Comparison of ENCODE assay signal across 8 mouse cellular contexts in the genomic region with DNA sequence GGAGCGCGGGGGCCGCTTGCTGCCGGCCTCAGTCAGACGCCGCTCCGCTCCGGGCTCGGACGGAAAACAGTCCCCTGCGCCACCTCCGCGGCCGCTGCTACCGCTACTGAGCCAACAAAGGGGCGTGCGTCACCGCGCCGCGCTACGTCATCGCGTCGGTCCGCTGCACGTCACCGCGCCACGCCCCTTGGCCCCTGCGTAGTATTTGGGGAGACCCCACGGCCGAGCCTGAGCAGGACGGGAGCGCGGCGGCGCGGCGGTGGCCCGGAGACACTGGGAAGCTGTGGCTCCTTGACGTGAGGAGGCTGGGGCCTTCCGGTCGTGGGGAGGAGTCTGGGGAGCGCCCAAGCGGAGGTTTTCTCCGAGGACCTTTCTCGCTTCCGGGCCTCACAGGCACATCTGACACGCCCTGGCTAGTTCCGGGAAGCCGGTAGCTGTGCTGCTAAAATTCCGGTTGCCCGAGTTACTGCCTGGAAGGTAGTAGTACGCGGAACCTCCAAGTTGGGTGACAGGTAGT. TPM values are rescaled to one million over a fixed set of nuclear protein-coding genes. Genes with fewer than 3 reads are reported as not detected.
DNase-seq lines count a peak whose midpoint lies in the region; ATAC-seq and TF ChIP-seq lines count a peak whose summit lies in the region.

A gene (minus strand): TSS at position 70 of the 517 bp plus-strand sequence.

- peak within 1 kb of the TSS; percentile 91 for H3K27ac ChIP-seq in cortical plate, adult 2 months (ENCODE audit: insufficient read depth, low read length)

- peak within 1 kb of the TSS; percentile 73 for H3K4me3 ChIP-seq in cortical plate, adult 2 months (ENCODE audit: insufficient read depth, low read length)
- H3K4me3 ChIP-seq in megakaryocyte, embryonic 14.5 days (replicated peaks) = peak within 1 kb of the TSS; percentile 100

- no peaks in the 10 kb centered on the region for H3K36me3 ChIP-seq in megakaryocyte, embryonic 14.5 days (replicated peaks; ENCODE audit: low read length)

- peak; percentile 93 for ATAC-seq in activated CD4-positive, CD25-positive, alpha-beta regulatory T cell, adult 4 months

- H3K9me3 ChIP-seq in megakaryocyte, embryonic 14.5 days = no peaks in the 10 kb centered on the region

- DNase-seq in gastrocnemius, adult 8-10 months (ENCODE audit: low spot score in 2 of 2) = peak; percentile 98
- DNase-seq in hindlimb bud, embryonic 11.5 days (ENCODE audit: extremely low spot score, low read depth, low spot score) = peak; percentile 81
- DNase-seq in left cerebral cortex, adult 8-10 months (ENCODE audit: low spot score in 2 of 2) = peak; percentile 97 to 99
- peak; percentile 99 for DNase-seq in right cerebral cortex, postnatal 10 days (ENCODE audit: low spot score in 2 of 2)
- DNase-seq in urinary bladder, postnatal 25 days (ENCODE audit: low spot score) = peak; percentile 99

- no peaks in the 10 kb centered on the region; the same call in 1 of the 2 replicates for H3K4me1 ChIP-seq in cortical plate, adult 2 months (ENCODE audit: control insufficient read depth, insufficient read depth, low read length)
- peaks cover 42% of the 10 kb centered on the region for H3K4me1 ChIP-seq in megakaryocyte, embryonic 14.5 days

- peak; percentile 94 for TF ChIP-seq POLR2A in cortical plate, adult 2 months (IDR thresholded peaks at IDR 0.05; ENCODE audit: extremely low read depth, insufficient read depth, low read length)

- no peak for TF ChIP-seq CTCF in cortical plate, adult 2 months (IDR thresholded peaks at IDR 0.05; ENCODE audit: extremely low read depth, insufficient read depth, low read length)

- H3K27me3 ChIP-seq in megakaryocyte, embryonic 14.5 days (replicated peaks) = no peaks in the 10 kb centered on the region

RNA-seq across cellular contexts. Expression of the gene that starts here (rescaled TPM):
- 10 to 100 TPM; 17.1 to 29.8 TPM for polyA plus RNA-seq in activated CD4-positive, CD25-positive, alpha-beta regulatory T cell, adult 4 months (2017; shearing (Covaris generic))
- 48.8 and 49.5 TPM in 2 replicates for polyA plus RNA-seq in cortical plate, adult 2 months (2012; rRNA removed)
- total RNA-seq in gastrocnemius, adult 8-10 months (2022) = 100 to 1,000 TPM; 101 to 124 (median 111) TPM
- 100 to 1,000 TPM; 101 to 107 (median 103) TPM for total RNA-seq in left cerebral cortex, adult 8-10 months (2022)
- polyA plus RNA-seq in megakaryocyte, embryonic 14.5 days (2012; ENCODE audit: insufficient read depth, low replicate concordance) = 15.7 and 16.8 TPM in 2 replicates

Comparison
In these comparisons a context has a peak if more than half of its experiments do, and no peak if none do; other contexts are left out.
1. Peak in every context shown above with its lines: DNase-seq, ATAC-seq, H3K4me3 ChIP-seq and H3K27ac ChIP-seq.